Mouse (Mus musculus): ENCODE data around the gene Vmn2r27. TPM values are rescaled to one million over a fixed set of nuclear protein-coding genes. Genes with fewer than 3 reads are reported as not detected.

Gene Vmn2r27
- polyA plus RNA-seq, 1 experiment from 2014 or later: not detected

GRCm38 (mm10) chr6:124168499-124169257 is 63.0 kb downstream of the Vmn2r27 start:
- Histone ChIP-seq H3K4me2 (ENCODE audit: low read depth, low read length) (no peak overlapping the region), H3K9ac (replicated peaks; ENCODE audit: low read depth, low read length) (no peak overlapping the region), H3K36me3 (ENCODE audit: control insufficient read depth, insufficient read depth, low read length) (no peaks in the 10 kb centered on the region), H3K27ac (ENCODE audit: low read depth, low read length) (no peak overlapping the region), H3K9me3 (ENCODE audit: control insufficient read depth, low read length) (no peaks in the 10 kb centered on the region), H3K4me3 (ENCODE audit: low read depth, low read length) (no peak overlapping the region), H3K4me1 (ENCODE audit: control insufficient read depth, insufficient read depth, low read length) (no peaks in the 10 kb centered on the region), H3K27me3 (ENCODE audit: control insufficient read depth, insufficient read depth, low read length) (no peaks in the 10 kb centered on the region)
- ATAC-seq (ENCODE audit: low read depth): no peak
- 74% methylated on average over 3 of the region's 3 CpGs for WGBS

GRCm38 (mm10) chr6:124166596-124166995 is 65.1 kb downstream of the Vmn2r27 start:
- H3K4me1 ChIP-seq (ENCODE audit: control insufficient read depth, insufficient read depth, low read length): no peaks in the 10 kb centered on the region
- 92% methylated on average over 2 of the region's 2 CpGs for WGBS
- H3K9me3 ChIP-seq (ENCODE audit: control insufficient read depth, low read length): no peaks in the 10 kb centered on the region
- H3K27ac ChIP-seq (ENCODE audit: low read depth, low read length): no peak overlapping the region
- no peak for ATAC-seq (ENCODE audit: low read depth)
- H3K4me2 ChIP-seq (ENCODE audit: low read depth, low read length): no peak overlapping the region
- no peaks in the 10 kb centered on the region for H3K27me3 ChIP-seq (ENCODE audit: control insufficient read depth, insufficient read depth, low read length)
- H3K9ac ChIP-seq (replicated peaks; ENCODE audit: low read depth, low read length): no peak overlapping the region
- H3K4me3 ChIP-seq (ENCODE audit: low read depth, low read length): no peak overlapping the region
- H3K36me3 ChIP-seq (ENCODE audit: control insufficient read depth, insufficient read depth, low read length): no peaks in the 10 kb centered on the region

- no peak for ATAC-seq (ENCODE audit: low read depth)
- H3K4me3 ChIP-seq (ENCODE audit: low read depth, low read length): no peak overlapping the region
- no peaks in the 10 kb centered on the region for H3K4me1 ChIP-seq (ENCODE audit: control insufficient read depth, insufficient read depth, low read length)
- no peak overlapping the region for H3K9ac ChIP-seq (replicated peaks; ENCODE audit: low read depth, low read length)
- H3K4me2 ChIP-seq (ENCODE audit: low read depth, low read length): no peak overlapping the region
- no peaks in the 10 kb centered on the region for H3K27me3 ChIP-seq (ENCODE audit: control insufficient read depth, insufficient read depth, low read length)
- H3K27ac ChIP-seq (ENCODE audit: low read depth, low read length): no peak overlapping the region
- no peaks in the 10 kb centered on the region for H3K9me3 ChIP-seq (ENCODE audit: control insufficient read depth, low read length)
- WGBS: 52% methylated on average over 1 of the region's 1 CpGs
- H3K36me3 ChIP-seq (ENCODE audit: control insufficient read depth, insufficient read depth, low read length): no peaks in the 10 kb centered on the region
These were observed 81.8 kb downstream of the Vmn2r27 start for GRCm38 (mm10) chr6:124149808-124150207.

Other genes starting within 250 kb of the Vmn2r27 start
- not detected in 2 replicates for gene Vmn2r26, start 207.3 kb downstream of the Vmn2r27 start, polyA plus RNA-seq (2014; fragmentation: Nextera tagmentation; extraction: Ambion mirVana)
- 0.05 and 0.15 TPM in 2 replicates for gene Cd163, start 72.8 kb upstream of the Vmn2r27 start, polyA plus RNA-seq (2014; fragmentation: Nextera tagmentation; extraction: Ambion mirVana)
- 50.1 and 63.8 TPM in 2 replicates for gene Pex5, start 183.2 kb upstream of the Vmn2r27 start, polyA plus RNA-seq (2014; fragmentation: Nextera tagmentation; extraction: Ambion mirVana)
- 90.4 and 96.1 TPM in 2 replicates for gene Clstn3, start 232.9 kb upstream of the Vmn2r27 start, polyA plus RNA-seq (2014; fragmentation: Nextera tagmentation; extraction: Ambion mirVana)